Mouse (Mus musculus): ENCODE measurements around the gene Pop5. TPM values are rescaled to one million over a fixed set of nuclear protein-coding genes. Genes with fewer than 3 reads are reported as not detected.
A peak's percentile ranks its signal among the peaks of the same experiment; 100 is the strongest.

The Pop5 gene
- polyA plus RNA-seq, 1 experiment = 79.9 TPM

GRCm38 (mm10) chr5:115275998-115276397 lies 40.4 kb downstream of the Pop5 start:
- no peaks in the 10 kb centered on the region for H3K27me3 ChIP-seq (ENCODE audit: control insufficient read depth, insufficient read depth, low read length, poor library complexity, severe bottlenecking)
- TF ChIP-seq EP300 (IDR thresholded peaks at IDR 0.05; ENCODE audit: insufficient read depth, low read depth, low read length) = no peak
- TF ChIP-seq POLR2A (IDR thresholded peaks at IDR 0.05; ENCODE audit: insufficient read depth, low read length) = peak; percentile 17
- TF ChIP-seq CTCF (IDR thresholded peaks at IDR 0.05; ENCODE audit: low read depth, low read length) = peak; percentile 91

GRCm38 (mm10) chr5:115278053-115278452 lies 42.4 kb downstream of the Pop5 start:
- no peaks in the 10 kb centered on the region; the same call in none of the 2 replicates for H3K36me3 ChIP-seq (ENCODE audit: control insufficient read depth, insufficient read depth, low read length, poor library complexity, severe bottlenecking)
- TF ChIP-seq CTCF (IDR thresholded peaks at IDR 0.05; ENCODE audit: low read depth, low read length) (no peak), EP300 (IDR thresholded peaks at IDR 0.05; ENCODE audit: insufficient read depth, low read depth, low read length) (no peak), POLR2A (IDR thresholded peaks at IDR 0.05; ENCODE audit: insufficient read depth, low read length) (no peak)
- no peaks in the 10 kb centered on the region for H3K27me3 ChIP-seq (ENCODE audit: control insufficient read depth, insufficient read depth, low read length, poor library complexity, severe bottlenecking)

More at GRCm38 (mm10) chr5:115275998-115276397, 40.4 kb downstream of the Pop5 start:
- Histone ChIP-seq H3K4me1 (ENCODE audit: control insufficient read depth, insufficient read depth, low read length) (peaks cover 3% of the 10 kb centered on the region), H3K9me3 (replicated peaks; ENCODE audit: control insufficient read depth, insufficient read depth, low read length, poor library complexity, severe bottlenecking) (no peaks in the 10 kb centered on the region), H3K9ac (ENCODE audit: low read depth, poor library complexity, severe bottlenecking) (no peak overlapping the region), H3K4me3 (ENCODE audit: low read depth, low read length) (peak overlapping the region; percentile 7), H3K27ac (ENCODE audit: insufficient read depth, low read length) (peak overlapping the region; percentile 40), H3K36me3 (ENCODE audit: control insufficient read depth, insufficient read depth, low read length, poor library complexity, severe bottlenecking) (no peaks in the 10 kb centered on the region)

GRCm38 (mm10) chr5:115278785-115279184 lies 43.1 kb downstream of the Pop5 start:
- H3K4me3 ChIP-seq (ENCODE audit: low read depth, low read length) = no peak overlapping the region
- H3K27me3 ChIP-seq (ENCODE audit: control insufficient read depth, insufficient read depth, low read length, poor library complexity, severe bottlenecking) = no peaks in the 10 kb centered on the region
- no peak overlapping the region for H3K27ac ChIP-seq (ENCODE audit: insufficient read depth, low read length)
- H3K9me3 ChIP-seq (replicated peaks; ENCODE audit: control insufficient read depth, insufficient read depth, low read length, poor library complexity, severe bottlenecking) = no peaks in the 10 kb centered on the region
- H3K4me1 ChIP-seq (ENCODE audit: control insufficient read depth, insufficient read depth, low read length) = peaks cover 3% of the 10 kb centered on the region
- H3K36me3 ChIP-seq (ENCODE audit: control insufficient read depth, insufficient read depth, low read length, poor library complexity, severe bottlenecking) = peaks cover 5% of the 10 kb centered on the region
- no peak overlapping the region for H3K9ac ChIP-seq (ENCODE audit: low read depth, poor library complexity, severe bottlenecking)
- no peak for TF ChIP-seq EP300 (IDR thresholded peaks at IDR 0.05; ENCODE audit: insufficient read depth, low read depth, low read length)

More at GRCm38 (mm10) chr5:115278053-115278452, 42.4 kb downstream of the Pop5 start:
- Histone ChIP-seq H3K4me1 (ENCODE audit: control insufficient read depth, insufficient read depth, low read length) (peaks cover 3% of the 10 kb centered on the region), H3K27ac (ENCODE audit: insufficient read depth, low read length) (no peak overlapping the region), H3K9me3 (replicated peaks; ENCODE audit: control insufficient read depth, insufficient read depth, low read length, poor library complexity, severe bottlenecking) (no peaks in the 10 kb centered on the region), H3K4me3 (ENCODE audit: low read depth, low read length) (no peak overlapping the region), H3K9ac (ENCODE audit: low read depth, poor library complexity, severe bottlenecking) (no peak overlapping the region)

GRCm38 (mm10) chr5:115279226-115280049 lies 43.8 kb downstream of the Pop5 start, which contains the start of gene Coq5:
Gene Coq5 (plus strand): TSS chr5:115279666.
- TF ChIP-seq CTCF (IDR thresholded peaks at IDR 0.05; ENCODE audit: low read depth, low read length) = no peak
- TF ChIP-seq POLR2A (IDR thresholded peaks at IDR 0.05; ENCODE audit: insufficient read depth, low read length) = no peak
- TF ChIP-seq EP300 (IDR thresholded peaks at IDR 0.05; ENCODE audit: insufficient read depth, low read depth, low read length) = no peak
- H3K27ac ChIP-seq (ENCODE audit: insufficient read depth, low read length) = no peak within 1 kb of the TSS
- peaks cover 9% of the 10 kb centered on the region for H3K36me3 ChIP-seq (ENCODE audit: control insufficient read depth, insufficient read depth, low read length, poor library complexity, severe bottlenecking)
- peak within 1 kb of the TSS; percentile 60 for H3K9ac ChIP-seq (ENCODE audit: low read depth, poor library complexity, severe bottlenecking)
- H3K27me3 ChIP-seq (ENCODE audit: control insufficient read depth, insufficient read depth, low read length, poor library complexity, severe bottlenecking) = no peaks in the 10 kb centered on the region
- peak within 1 kb of the TSS; percentile 97 for H3K4me3 ChIP-seq (ENCODE audit: low read depth, low read length)
- peaks cover 3% of the 10 kb centered on the region for H3K4me1 ChIP-seq (ENCODE audit: control insufficient read depth, insufficient read depth, low read length)
- H3K9me3 ChIP-seq (replicated peaks; ENCODE audit: control insufficient read depth, insufficient read depth, low read length, poor library complexity, severe bottlenecking) = no peaks in the 10 kb centered on the region

GRCm38 (mm10) chr5:115280050-115280687 lies 44.5 kb downstream of the Pop5 start:
- Histone ChIP-seq H3K9ac (ENCODE audit: low read depth, poor library complexity, severe bottlenecking) (peak overlapping the region; percentile 60), H3K27ac (ENCODE audit: insufficient read depth, low read length) (no peak overlapping the region), H3K4me3 (ENCODE audit: low read depth, low read length) (peak overlapping the region; percentile 97), H3K27me3 (ENCODE audit: control insufficient read depth, insufficient read depth, low read length, poor library complexity, severe bottlenecking) (no peaks in the 10 kb centered on the region), H3K4me1 (ENCODE audit: control insufficient read depth, insufficient read depth, low read length) (no peaks in the 10 kb centered on the region), H3K9me3 (replicated peaks; ENCODE audit: control insufficient read depth, insufficient read depth, low read length, poor library complexity, severe bottlenecking) (no peaks in the 10 kb centered on the region), H3K36me3 (ENCODE audit: control insufficient read depth, insufficient read depth, low read length, poor library complexity, severe bottlenecking) (peaks cover 13% of the 10 kb centered on the region)
- no peak for TF ChIP-seq EP300 (IDR thresholded peaks at IDR 0.05; ENCODE audit: insufficient read depth, low read depth, low read length)
- no peak for TF ChIP-seq POLR2A (IDR thresholded peaks at IDR 0.05; ENCODE audit: insufficient read depth, low read length)
- TF ChIP-seq CTCF (IDR thresholded peaks at IDR 0.05; ENCODE audit: low read depth, low read length) = peak; percentile 15

- Histone ChIP-seq H3K27ac (ENCODE audit: insufficient read depth, low read length) (no peak overlapping the region), H3K27me3 (ENCODE audit: control insufficient read depth, insufficient read depth, low read length, poor library complexity, severe bottlenecking) (no peaks in the 10 kb centered on the region), H3K4me3 (ENCODE audit: low read depth, low read length) (no peak overlapping the region), H3K9me3 (replicated peaks; ENCODE audit: control insufficient read depth, insufficient read depth, low read length, poor library complexity, severe bottlenecking) (no peaks in the 10 kb centered on the region), H3K4me1 (ENCODE audit: control insufficient read depth, insufficient read depth, low read length) (no peaks in the 10 kb centered on the region), H3K36me3 (ENCODE audit: control insufficient read depth, insufficient read depth, low read length, poor library complexity, severe bottlenecking) (peaks cover 13% of the 10 kb centered on the region), H3K9ac (ENCODE audit: low read depth, poor library complexity, severe bottlenecking) (no peak overlapping the region)
- no peak for TF ChIP-seq POLR2A (IDR thresholded peaks at IDR 0.05; ENCODE audit: insufficient read depth, low read length)
- TF ChIP-seq CTCF (IDR thresholded peaks at IDR 0.05; ENCODE audit: low read depth, low read length) = peak; percentile 54
Observed at GRCm38 (mm10) chr5:115284735-115285134, 49.1 kb downstream of the Pop5 start.

Data from ES-Bruce4 (cell line).